Mouse (Mus musculus) spleen, adult 18-20 months (tissue): ENCODE measurements at regions not wholly inside any gene's neighbourhood (a gene's known extent, or its start where the extent isn't known, plus 50 kb on each side); places are given as distances from the start of the nearest gene placed in this dataset.
A peak's percentile ranks its signal among the peaks of the same experiment; 100 is the strongest.

Experiments
- DNase-seq, 2 experiments: peaks; one replicate each; pipeline ENCODE4 v3.0.0; 2022; ENCODE audit warnings: mixed read lengths in 2 of 2

DNA sequence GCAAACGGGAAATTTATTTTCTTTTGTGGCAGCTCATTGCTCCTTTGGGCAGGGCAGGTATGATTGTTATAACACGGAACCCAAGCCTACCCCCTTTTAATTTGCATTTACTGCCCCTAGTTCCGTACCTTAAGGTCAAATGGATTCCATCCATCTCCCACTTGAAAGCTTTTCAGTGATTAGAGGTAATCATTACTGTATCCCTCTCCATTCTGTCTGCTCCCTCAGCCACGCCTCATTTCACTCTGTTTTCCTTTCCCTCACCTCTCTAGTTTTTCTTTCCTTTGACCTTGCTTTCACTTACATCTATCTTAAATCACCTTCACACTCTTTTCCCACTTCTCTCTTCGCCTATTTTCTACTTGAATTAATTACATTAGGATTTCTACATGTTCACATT is 481.2 kb upstream of the Pdzrn3 start:
- DNase-seq, result no peak

- DNase-seq, result no peak
Observed at GRCm38 (mm10) chr6:101840695-101841094, 463.0 kb upstream of the Pdzrn3 start.

- DNase-seq, result no peak
Observed at GRCm38 (mm10) chr6:101837563-101837962, 459.9 kb upstream of the Pdzrn3 start.

- DNase-seq, result no peak
Observed at GRCm38 (mm10) chr6:101793986-101794385, 416.3 kb upstream of the Pdzrn3 start.

DNA sequence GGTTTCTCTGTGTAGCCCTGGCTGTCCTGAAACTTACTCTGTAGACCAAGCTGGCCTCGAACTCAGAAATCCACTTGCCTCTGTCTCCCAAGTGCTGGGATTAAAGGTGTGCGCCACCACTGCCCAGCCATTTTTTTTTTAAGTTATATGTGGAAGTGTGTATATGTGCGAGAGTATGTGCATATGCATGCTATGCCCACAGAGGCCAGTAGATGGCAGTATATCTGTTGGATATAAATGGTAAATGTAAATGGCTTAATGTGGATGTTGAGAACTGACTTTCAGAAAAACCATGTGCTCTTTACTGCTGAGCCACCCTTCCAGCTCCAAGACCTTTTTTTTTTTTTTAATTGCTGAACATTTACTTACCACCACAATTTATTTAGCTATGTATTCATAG is 400.2 kb upstream of the Pdzrn3 start:
- DNase-seq, result no peak

- no peak for DNase-seq
Observed at GRCm38 (mm10) chr6:101773151-101773550, 395.5 kb upstream of the Pdzrn3 start.

GRCm38 (mm10) chr6:101735107-101735506 is 357.4 kb upstream of the Pdzrn3 start:
- no peak for DNase-seq

DNA sequence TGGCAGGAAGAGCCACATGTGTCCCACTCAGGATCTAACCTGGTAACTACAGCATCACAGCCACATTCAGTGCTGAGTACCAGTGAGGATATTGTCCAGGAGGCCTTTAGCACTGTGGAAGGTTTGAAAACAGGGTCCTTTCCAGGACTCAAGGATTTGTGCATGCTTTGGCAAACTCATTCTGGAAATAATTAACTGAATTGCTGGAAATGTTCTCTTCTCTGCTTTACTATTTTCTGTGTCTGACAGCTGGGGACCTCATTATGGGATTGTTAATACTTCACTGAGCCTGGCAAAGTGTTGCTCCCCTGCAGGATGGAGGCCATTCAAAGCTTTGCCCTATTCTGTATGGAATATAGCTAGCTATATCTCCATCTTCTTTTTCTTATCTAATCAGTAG is 342.8 kb upstream of the Pdzrn3 start:
- DNase-seq, result no peak

DNA sequence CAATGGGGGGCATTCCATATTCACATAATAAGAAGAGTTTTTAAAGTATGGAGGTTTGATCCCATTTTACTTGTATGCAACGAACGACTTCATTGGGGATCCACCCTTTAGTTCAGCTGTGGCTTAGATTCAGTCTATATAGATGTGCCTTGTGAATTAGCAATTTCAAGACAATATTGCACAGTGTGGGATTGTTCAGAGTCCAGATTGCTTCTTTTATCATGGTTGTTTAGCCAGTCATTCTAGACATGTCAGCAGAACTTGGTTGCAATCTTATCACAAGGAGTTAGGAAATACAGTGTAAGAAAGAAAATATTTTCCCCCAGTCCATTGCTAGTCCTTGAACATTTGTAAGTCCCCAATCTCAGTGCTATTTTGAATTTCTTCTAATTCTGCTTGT is 312.0 kb upstream of the Pdzrn3 start:
- DNase-seq, result no peak

- no peak for DNase-seq
Observed at GRCm38 (mm10) chr6:101686578-101686977, 308.9 kb upstream of the Pdzrn3 start.

DNA sequence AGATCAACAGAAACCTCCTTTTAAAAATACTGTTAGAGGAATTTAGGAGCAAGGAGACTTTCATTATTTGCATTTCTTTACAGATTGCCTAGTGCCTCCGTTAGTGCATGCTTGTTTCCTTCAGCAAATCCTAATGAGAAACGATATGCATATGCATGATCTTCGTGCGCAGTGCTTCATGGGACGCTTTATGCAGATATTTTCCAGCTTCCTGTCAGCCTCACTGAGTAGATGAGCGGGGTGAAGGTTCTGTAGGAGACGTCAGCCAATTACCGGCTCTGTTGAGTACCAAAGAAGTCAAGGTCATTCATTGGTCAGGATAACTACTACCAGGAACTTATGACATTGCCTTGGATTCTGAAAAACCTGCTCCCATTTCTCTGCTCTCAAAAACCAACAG is 308.0 kb upstream of the Pdzrn3 start:
- no peak for DNase-seq

DNA sequence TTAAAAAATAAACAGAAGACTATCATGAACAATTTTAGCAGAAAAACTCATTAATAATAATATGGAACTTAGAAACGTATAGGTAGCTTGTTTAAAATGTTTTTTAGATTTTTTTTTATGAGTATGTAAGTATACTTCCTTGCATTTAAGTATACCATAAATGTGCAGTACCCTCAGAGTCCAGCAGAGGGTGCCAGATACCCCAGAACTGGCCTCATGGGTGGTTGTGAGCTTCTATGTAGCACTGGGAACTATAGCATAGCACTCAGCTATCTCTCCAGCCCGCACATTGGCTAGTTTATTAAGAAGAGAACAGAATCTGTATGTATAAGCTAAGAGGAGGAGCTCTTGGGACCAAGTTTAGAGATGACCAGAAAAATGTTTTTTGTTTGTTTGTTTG is 306.7 kb upstream of the Pdzrn3 start:
- no peak for DNase-seq

GRCm38 (mm10) chr6:101674846-101675245 is 297.1 kb upstream of the Pdzrn3 start:
- DNase-seq, result no peak

- DNase-seq, result no peak
Observed at GRCm38 (mm10) chr6:101670770-101671169, 293.1 kb upstream of the Pdzrn3 start.

GRCm38 (mm10) chr6:101669118-101669845 is 291.6 kb upstream of the Pdzrn3 start:
- DNase-seq, result no peak

GRCm38 (mm10) chr6:101654351-101654750 is 276.7 kb upstream of the Pdzrn3 start:
- no peak for DNase-seq

- DNase-seq, result peak in 1 of 2 experiments; percentile 2
Observed at GRCm38 (mm10) chr6:101650348-101650747, 272.7 kb upstream of the Pdzrn3 start.

- DNase-seq, result no peak
Observed at GRCm38 (mm10) chr6:101617295-101617694, 239.6 kb upstream of the Pdzrn3 start.

GRCm38 (mm10) chr6:101616776-101617175 is 239.1 kb upstream of the Pdzrn3 start:
- DNase-seq, result no peak

GRCm38 (mm10) chr6:101609015-101609414 is 231.3 kb upstream of the Pdzrn3 start:
- DNase-seq, result no peak

GRCm38 (mm10) chr6:101603083-101603482 is 225.4 kb upstream of the Pdzrn3 start:
- DNase-seq, result no peak

- no peak for DNase-seq
Observed at GRCm38 (mm10) chr6:101596995-101597394, 219.3 kb upstream of the Pdzrn3 start.

GRCm38 (mm10) chr6:101593782-101594641 is 216.3 kb upstream of the Pdzrn3 start:
- no peak for DNase-seq

GRCm38 (mm10) chr6:101585871-101586270 is 208.2 kb upstream of the Pdzrn3 start:
- no peak for DNase-seq
